Mouse (Mus musculus): ENCODE results near the gene Zmat5. TPM values are rescaled to one million over a fixed set of nuclear protein-coding genes. Genes with fewer than 3 reads are reported as not detected.

Zmat5 gene
- total RNA-seq, 2 experiments from 2014 or later = 31.1 to 33.9 TPM

GRCm38 (mm10) chr11:4745969-4746368 is 41.5 kb downstream of the Zmat5 start:
- H3K4me3 ChIP-seq = peak overlapping the region; percentile 49
- no peak for TF ChIP-seq CTCF (IDR thresholded peaks at IDR 0.05)
- no peak for DNase-seq (ENCODE audit: extremely low spot score in 1 of 2, low spot score in 2 of 2)
- H3K27ac ChIP-seq = no peak overlapping the region
- intact Hi-C loops (cut with DNase I) = loop anchor here (5.0 kb wide), 1 partner anchor 76 kb away; no protein-coding TSS in a partner anchor

- H3K4me3 ChIP-seq = peak within 1 kb of the TSS; percentile 49
- no peak within 1 kb of the TSS for H3K27ac ChIP-seq
- no peak for DNase-seq (ENCODE audit: extremely low spot score in 1 of 2, low spot score in 2 of 2)
- intact Hi-C loops (cut with DNase I) = loop anchor here (5.0 kb wide), 1 partner anchor 76 kb away; no protein-coding TSS in a partner anchor
- TF ChIP-seq CTCF (IDR thresholded peaks at IDR 0.05) = no peak
Observed at GRCm38 (mm10) chr11:4746733-4747132, 42.3 kb downstream of the Zmat5 start, which contains the start of gene Cabp7. TSS of gene Cabp7 (minus strand) at chr11:4746778.

GRCm38 (mm10) chr11:4747285-4747684 is 42.8 kb downstream of the Zmat5 start:
- DNase-seq (ENCODE audit: extremely low spot score in 1 of 2, low spot score in 2 of 2) = no peak
- no peak for TF ChIP-seq CTCF (IDR thresholded peaks at IDR 0.05)
- Histone ChIP-seq H3K4me3 (peak overlapping the region; percentile 19; the same call in 1 of the 2 replicates), H3K27ac (no peak overlapping the region)
- intact Hi-C loops (cut with DNase I) = loop anchor here (5.0 kb wide), 1 partner anchor 75 kb away; no protein-coding TSS in a partner anchor

GRCm38 (mm10) chr11:4750263-4750662 is 45.8 kb downstream of the Zmat5 start:
- Histone ChIP-seq H3K4me3 (no peak overlapping the region), H3K27ac (no peak overlapping the region)
- DNase-seq (ENCODE audit: extremely low spot score in 1 of 2, low spot score in 2 of 2) = no peak
- no peak for TF ChIP-seq CTCF (IDR thresholded peaks at IDR 0.05)
- intact Hi-C loops (cut with DNase I) = no loop called here

- DNase-seq (ENCODE audit: extremely low spot score in 1 of 2, low spot score in 2 of 2) = no peak
Observed at GRCm38 (mm10) chr11:4752836-4753235, 48.4 kb downstream of the Zmat5 start.

GRCm38 (mm10) chr11:4754036-4754435 is 49.6 kb downstream of the Zmat5 start:
- DNase-seq (ENCODE audit: extremely low spot score in 1 of 2, low spot score in 2 of 2) = no peak
- Histone ChIP-seq H3K27ac (no peak overlapping the region), H3K4me3 (no peak overlapping the region)
- intact Hi-C loops (cut with DNase I) = no loop called here
- peak; percentile 16 for TF ChIP-seq CTCF (IDR thresholded peaks at IDR 0.05)

More at GRCm38 (mm10) chr11:4752836-4753235, 48.4 kb downstream of the Zmat5 start:
- intact Hi-C loops (cut with DNase I) = no loop called here
- Histone ChIP-seq H3K27ac (no peak overlapping the region), H3K4me3 (no peak overlapping the region)
- no peak for TF ChIP-seq CTCF (IDR thresholded peaks at IDR 0.05)

GRCm38 (mm10) chr11:4754867-4755266 is 50.4 kb downstream of the Zmat5 start:
- no peak for DNase-seq (ENCODE audit: extremely low spot score in 1 of 2, low spot score in 2 of 2)
- intact Hi-C loops (cut with DNase I) = no loop called here
- Histone ChIP-seq H3K27ac (no peak overlapping the region), H3K4me3 (no peak overlapping the region)
- no peak for TF ChIP-seq CTCF (IDR thresholded peaks at IDR 0.05)

GRCm38 (mm10) chr11:4756460-4756859 is 52.0 kb downstream of the Zmat5 start:
- intact Hi-C loops (cut with DNase I) = no loop called here
- TF ChIP-seq CTCF (IDR thresholded peaks at IDR 0.05) = no peak
- DNase-seq (ENCODE audit: extremely low spot score in 1 of 2, low spot score in 2 of 2) = no peak
- H3K27ac ChIP-seq = no peak overlapping the region
- no peak overlapping the region for H3K4me3 ChIP-seq

- no peak overlapping the region for H3K27ac ChIP-seq
- intact Hi-C loops (cut with DNase I) = no loop called here
- no peak overlapping the region for H3K4me3 ChIP-seq
- TF ChIP-seq CTCF (IDR thresholded peaks at IDR 0.05) = no peak
- DNase-seq (ENCODE audit: extremely low spot score in 1 of 2, low spot score in 2 of 2) = no peak
Observed at GRCm38 (mm10) chr11:4756984-4757788, 52.7 kb downstream of the Zmat5 start.

GRCm38 (mm10) chr11:4757789-4758158 is 53.3 kb downstream of the Zmat5 start:
- intact Hi-C loops (cut with DNase I) = no loop called here
- no peak overlapping the region for H3K4me3 ChIP-seq
- no peak for TF ChIP-seq CTCF (IDR thresholded peaks at IDR 0.05)
- no peak overlapping the region for H3K27ac ChIP-seq
- no peak for DNase-seq (ENCODE audit: extremely low spot score in 1 of 2, low spot score in 2 of 2)

GRCm38 (mm10) chr11:4760438-4760837 is 56.0 kb downstream of the Zmat5 start:
- no peak overlapping the region for H3K27ac ChIP-seq
- no peak overlapping the region for H3K4me3 ChIP-seq
- intact Hi-C loops (cut with DNase I) = no loop called here
- TF ChIP-seq CTCF (IDR thresholded peaks at IDR 0.05) = no peak
- DNase-seq (ENCODE audit: extremely low spot score in 1 of 2, low spot score in 2 of 2) = no peak

GRCm38 (mm10) chr11:4761991-4762390 is 57.5 kb downstream of the Zmat5 start:
- DNase-seq (ENCODE audit: extremely low spot score in 1 of 2, low spot score in 2 of 2) = peak in 1 of 2 experiments; percentile 9
- Histone ChIP-seq H3K27ac (no peak overlapping the region), H3K4me3 (no peak overlapping the region)
- TF ChIP-seq CTCF (IDR thresholded peaks at IDR 0.05) = no peak
- intact Hi-C loops (cut with DNase I) = no loop called here

GRCm38 (mm10) chr11:4762511-4762910 is 58.0 kb downstream of the Zmat5 start:
- Histone ChIP-seq H3K27ac (no peak overlapping the region), H3K4me3 (no peak overlapping the region)
- intact Hi-C loops (cut with DNase I) = no loop called here
- DNase-seq (ENCODE audit: extremely low spot score in 1 of 2, low spot score in 2 of 2) = no peak
- no peak for TF ChIP-seq CTCF (IDR thresholded peaks at IDR 0.05)
